Mouse (Mus musculus) CH12.LX (cell line): Measurements from ENCODE around the gene Tmem274. TPM values are rescaled to one million over a fixed set of nuclear protein-coding genes. Genes with fewer than 3 reads are reported as not detected.
A peak's percentile ranks its signal among the peaks of the same experiment; 100 is the strongest.
"Not testable (repeated sequence)": the region's sequence is repeated elsewhere in the genome, so short reads cannot be mapped to it uniquely, and the experiment has no call there.

Source experiments
- DNase-seq: peaks from one replicate; pipeline ENCODE4 v3.0.0-alpha.2; 2013; ENCODE audit errors: extremely low read depth
- H3K27ac ChIP-seq: 2 replicates; pipeline ENCODE4 v1.5.1; 2012; ENCODE audit warnings: low read depth, mild to moderate bottlenecking, control low read depth, moderate library complexity; ENCODE audit not compliant: insufficient read depth
- H3K27me3 ChIP-seq: replicated peaks from 2 replicates; pipeline ENCODE3; 2012; ENCODE audit warnings: inconsistent platforms
- H3K36me3 ChIP-seq, 2 experiments: replicated peaks in 1 of 2; 2 replicates each; pipeline versions ENCODE3 to v1.6.1; 2012; ENCODE audit warnings: inconsistent platforms in 1 of 2, low read length in 1 of 2, mild to moderate bottlenecking in 1 of 2, mixed read lengths in 1 of 2, moderate library complexity in 1 of 2; ENCODE audit not compliant: control insufficient read depth in 1 of 2, insufficient read depth in 1 of 2
- H3K4me1 ChIP-seq, 2 experiments: 2 replicates each; pipeline ENCODE4 v1.6.1; 2012; ENCODE audit warnings: inconsistent platforms in 1 of 2, moderate library complexity in 1 of 2; ENCODE audit not compliant: insufficient read depth in 2 of 2, control insufficient read depth in 1 of 2
- H3K4me2 ChIP-seq: 2 replicates; pipeline ENCODE4 v1.6.1; 2012; ENCODE audit warnings: low read depth, mild to moderate bottlenecking, control low read depth; ENCODE audit not compliant: poor library complexity, insufficient read depth, severe bottlenecking
- H3K4me3 ChIP-seq, 3 experiments: fragments of 150-350 bp in 1 of 3; sonication (generic) in 1 of 3; replicated peaks in 1 of 3; 2 replicates each; pipeline versions ENCODE3 to v1.5.1; 2011 to 2012; ENCODE audit warnings: low read depth in 2 of 3, low read length in 2 of 3, mild to moderate bottlenecking in 2 of 3, moderate library complexity in 2 of 3, control low read depth in 1 of 3, improper control_type of control experiment in 1 of 3, inconsistent platforms in 1 of 3, mixed read lengths in 1 of 3; ENCODE audit not compliant: poor library complexity in 1 of 3
- H3K79me2 ChIP-seq: replicated peaks from 2 replicates; pipeline ENCODE4 v1.6.1; 2012; ENCODE audit warnings: mild to moderate bottlenecking, moderate library complexity; ENCODE audit not compliant: control insufficient read depth, poor library complexity, insufficient read depth, severe bottlenecking; ENCODE audit errors: extremely low read depth
- H3K9ac ChIP-seq: 2 replicates; pipeline ENCODE4 v1.6.1; 2012; ENCODE audit warnings: low read depth, mild to moderate bottlenecking, control low read depth, moderate library complexity; ENCODE audit not compliant: insufficient read depth
- H3K9me3 ChIP-seq: replicated peaks from 2 replicates; pipeline ENCODE3; 2012; ENCODE audit warnings: low read length, inconsistent platforms, mixed read lengths
- CHD1 ChIP-seq: IDR thresholded peaks from 2 replicates; pipeline ENCODE4 v1.6.1; 2012; ENCODE audit warnings: low read depth, low read length, improper control_type of control experiment, inconsistent platforms
- CHD2 ChIP-seq: IDR thresholded peaks from 2 replicates; pipeline ENCODE4 v1.6.1; 2011; ENCODE audit warnings: low read length, improper control_type of control experiment
- IRF4 ChIP-seq: IDR thresholded peaks from 2 replicates; pipeline ENCODE4 v1.6.1; 2014; ENCODE audit warnings: low read depth, mild to moderate bottlenecking, inconsistent platforms, low read length, improper control_type of control experiment
- JUND ChIP-seq: conservative IDR thresholded peaks from 2 replicates; pipeline ENCODE4 v1.6.1; 2011; ENCODE audit warnings: low read depth, low read length, improper control_type of control experiment
- MAFK ChIP-seq: IDR thresholded peaks from 2 replicates; pipeline ENCODE4 v1.6.1; 2011; ENCODE audit warnings: low read length, improper control_type of control experiment; ENCODE audit not compliant: insufficient replicate concordance
- MXI1 ChIP-seq: IDR thresholded peaks from 2 replicates; pipeline ENCODE4 v1.6.1; 2011; ENCODE audit warnings: mild to moderate bottlenecking, low read depth, low read length, improper control_type of control experiment
- MYC ChIP-seq: IDR thresholded peaks from 2 replicates; pipeline ENCODE4 v1.6.1; 2011; ENCODE audit warnings: low read depth, mild to moderate bottlenecking, improper control_type of control experiment, low read length
- RCOR1 ChIP-seq: conservative IDR thresholded peaks from 2 replicates; pipeline ENCODE4 v1.6.1; 2012; ENCODE audit warnings: low read depth, mild to moderate bottlenecking, inconsistent platforms, low read length, improper control_type of control experiment
- SMC3 ChIP-seq: IDR thresholded peaks from 2 replicates; pipeline ENCODE4 v1.6.1; 2011; ENCODE audit warnings: low read depth, low read length, improper control_type of control experiment
- TBP ChIP-seq: conservative IDR thresholded peaks from 2 replicates; pipeline ENCODE4 v1.6.1; 2011; ENCODE audit warnings: low read depth, low read length, improper control_type of control experiment
- USF2 ChIP-seq: conservative IDR thresholded peaks from 2 replicates; pipeline ENCODE4 v1.6.1; 2011; ENCODE audit warnings: low read depth, low read length, improper control_type of control experiment
- ZMIZ1 ChIP-seq: IDR thresholded peaks from 2 replicates; pipeline ENCODE4 v1.6.1; 2012; ENCODE audit warnings: low read depth, mild to moderate bottlenecking, inconsistent platforms, low read length, improper control_type of control experiment
- ZNF384 ChIP-seq: IDR thresholded peaks from 2 replicates; pipeline ENCODE4 v1.6.1; 2012; ENCODE audit warnings: low read depth, low read length, improper control_type of control experiment, inconsistent platforms
- dilution Hi-C: fragments of 300-500 bp; cut with MboI; formaldehyde crosslinking; loops from 2 replicates; pipeline ENCODE4 v1.14.3; 2020; ENCODE audit warnings: low sequenced_read_pairs; ENCODE audit not compliant: extremely low pct_unique_long_range_greater_than_20kb, extremely low pct_ligation_motif_present
- in situ Hi-C: fragments of 300-500 bp; cut with MboI; formaldehyde crosslinking; loops from 3 replicates; pipeline ENCODE4 v1.14.3; 2019; ENCODE audit warnings: low sequenced_read_pairs, low pct_ligation_motif_present, low pct_unique_long_range_greater_than_20kb, mixed read lengths
- polyA plus RNA-seq: library from polyadenylated mRNA; unstranded; fragments of >175 nt; gene quantifications from 2 replicates; pipeline ENCODE4 v1.2.1, GENCODE M21; 2012; ENCODE audit warnings: low read depth; ENCODE audit not compliant: insufficient read length
- total RNA-seq, 2 experiments: library from RNA; depleted of rRNA; stranded (reverse); fragments of 300-350 nt in 1 of 2; fragments of >200 nt in 1 of 2; gene quantifications; 2 replicates each; pipeline ENCODE4 v1.2.3; 2012 to 2014

The Tmem274 gene
- total and polyA plus RNA-seq, 3 experiments = not detected

GRCm38 (mm10) chr4:149431887-149432286 is 45.3 kb upstream of the Tmem274 start:
- H3K9ac ChIP-seq, H3K4me1 ChIP-seq, H3K79me2 ChIP-seq, H3K27me3 ChIP-seq, H3K4me2 ChIP-seq, H3K4me3 ChIP-seq, in situ Hi-C loops, H3K36me3 ChIP-seq, DNase-seq, H3K9me3 ChIP-seq, H3K27ac ChIP-seq, dilution Hi-C loops: not testable (repeated sequence)
- peak; percentile 21; the same call in 1 of the 2 replicates for TF ChIP-seq ZNF384

- no peak overlapping the region for H3K27ac ChIP-seq
- H3K27me3 ChIP-seq = no peaks in the 10 kb centered on the region
- dilution Hi-C loops = no loop called here
- H3K4me2 ChIP-seq = no peak overlapping the region
- peaks cover 0 to 8% of the 10 kb centered on the region in 2 experiments; a peak in 3 of 4 replicates for H3K4me1 ChIP-seq
- no peak for DNase-seq
- H3K9ac ChIP-seq = no peak overlapping the region
- in situ Hi-C loops = no loop called here
- H3K79me2 ChIP-seq = no peaks in the 10 kb centered on the region
- H3K36me3 ChIP-seq = no peaks in the 10 kb centered on the region
- no peak for TF ChIP-seq MXI1
- no peak for TF ChIP-seq MAFK
- TF ChIP-seq JUND = no peak
- no peak for TF ChIP-seq RCOR1
- no peak for TF ChIP-seq USF2
- no peak for TF ChIP-seq ZMIZ1
- no peak for TF ChIP-seq CHD1
- no peak for TF ChIP-seq MYC
- no peak overlapping the region for H3K4me3 ChIP-seq
- H3K9me3 ChIP-seq = no peaks in the 10 kb centered on the region
Observed at GRCm38 (mm10) chr4:149440576-149440975, 36.6 kb upstream of the Tmem274 start.

- H3K36me3 ChIP-seq = no peaks in the 10 kb centered on the region
- no peak overlapping the region for H3K4me3 ChIP-seq
- no peak overlapping the region for H3K27ac ChIP-seq
- no peaks in the 10 kb centered on the region for H3K27me3 ChIP-seq
- no peak for TF ChIP-seq RCOR1
- TF ChIP-seq CHD2 = no peak
- TF ChIP-seq IRF4 = no peak
- no peak for TF ChIP-seq USF2
- no peak for TF ChIP-seq SMC3
- no peak for TF ChIP-seq TBP
- dilution Hi-C loops (no loop called here), in situ Hi-C loops (no loop called here)
- peaks cover 0 to 13% of the 10 kb centered on the region in 2 experiments; a peak in 3 of 4 replicates for H3K4me1 ChIP-seq
- H3K79me2 ChIP-seq = no peaks in the 10 kb centered on the region
- H3K9ac ChIP-seq = no peak overlapping the region
- no peak overlapping the region for H3K4me2 ChIP-seq
- DNase-seq = no peak
- H3K9me3 ChIP-seq = no peaks in the 10 kb centered on the region
Observed at GRCm38 (mm10) chr4:149442436-149442835, 34.7 kb upstream of the Tmem274 start.
